Mouse (Mus musculus) 3134 (cell line): ENCODE measurements around the gene Arhgef3.
A peak's percentile ranks its signal among the peaks of the same experiment; 100 is the strongest.

Experiments
- DNase-seq: peaks from one replicate; pipeline ENCODE4 v3.0.0-alpha.2; 2011; ENCODE audit warnings: low spot score; ENCODE audit not compliant: insufficient read length; ENCODE audit errors: extremely low read depth

Arhgef3 gene

GRCm38 (mm10) chr14:27400495-27400894 lies 285.8 kb downstream of the Arhgef3 start:
- DNase-seq: no peak

GRCm38 (mm10) chr14:27401717-27402278 lies 287.1 kb downstream of the Arhgef3 start:
- no peak for DNase-seq

- no peak for DNase-seq
Observed at GRCm38 (mm10) chr14:27402332-27403250, 287.9 kb downstream of the Arhgef3 start.

- DNase-seq: peak; percentile 32
Observed at GRCm38 (mm10) chr14:27405452-27405851, 290.8 kb downstream of the Arhgef3 start.

GRCm38 (mm10) chr14:27405947-27406346 lies 291.2 kb downstream of the Arhgef3 start:
- no peak for DNase-seq

GRCm38 (mm10) chr14:27408240-27408639 lies 293.5 kb downstream of the Arhgef3 start:
- no peak for DNase-seq

- DNase-seq: no peak
Observed at GRCm38 (mm10) chr14:27409662-27410061, 295.0 kb downstream of the Arhgef3 start.

GRCm38 (mm10) chr14:27411492-27411891 lies 296.8 kb downstream of the Arhgef3 start:
- no peak for DNase-seq

GRCm38 (mm10) chr14:27412699-27413098 lies 298.0 kb downstream of the Arhgef3 start:
- no peak for DNase-seq

- DNase-seq: no peak
Observed at GRCm38 (mm10) chr14:27413961-27414360, 299.3 kb downstream of the Arhgef3 start.

GRCm38 (mm10) chr14:27420816-27421215 lies 306.1 kb downstream of the Arhgef3 start:
- DNase-seq: no peak

- DNase-seq: no peak
Observed at GRCm38 (mm10) chr14:27422301-27422700, 307.6 kb downstream of the Arhgef3 start.

GRCm38 (mm10) chr14:27428573-27428972 lies 313.9 kb downstream of the Arhgef3 start, which contains the start of gene Fam208a:
TSS of gene Fam208a (plus strand) at chr14:27428834.
- DNase-seq: peak; percentile 92

GRCm38 (mm10) chr14:27428973-27429711 lies 314.4 kb downstream of the Arhgef3 start:
- peak; percentile 94 for DNase-seq

- DNase-seq: no peak
Observed at GRCm38 (mm10) chr14:27430280-27430679, 315.6 kb downstream of the Arhgef3 start.

GRCm38 (mm10) chr14:27432064-27432463 lies 317.4 kb downstream of the Arhgef3 start:
- DNase-seq: no peak

GRCm38 (mm10) chr14:27436116-27436515 lies 321.4 kb downstream of the Arhgef3 start:
- DNase-seq: no peak

GRCm38 (mm10) chr14:27436826-27437225 lies 322.1 kb downstream of the Arhgef3 start:
- no peak for DNase-seq

GRCm38 (mm10) chr14:27440921-27441320 lies 326.2 kb downstream of the Arhgef3 start:
- DNase-seq: no peak

- no peak for DNase-seq
Observed at GRCm38 (mm10) chr14:27444851-27445281, 330.2 kb downstream of the Arhgef3 start.

GRCm38 (mm10) chr14:27446963-27447362 lies 332.3 kb downstream of the Arhgef3 start:
- DNase-seq: no peak
